Mouse (Mus musculus) lung, embryonic 14.5 days (tissue): ENCODE results near the gene Elovl4. TPM values are rescaled to one million over a fixed set of nuclear protein-coding genes. Genes with fewer than 3 reads are reported as not detected.

ENCODE experiments used
- ATAC-seq: fragments of 200-750 bp; cut with Nextera tagmentation; 2 replicates; pipeline ENCODE4 v1.8.0; 2017; ENCODE audit warnings: mild to moderate bottlenecking, moderate TSS enrichment, moderate library complexity; ENCODE audit not compliant: insufficient read depth
- DNase-seq: peaks from one replicate; pipeline ENCODE4 v3.0.0-alpha.2; 2015
- H3K27ac ChIP-seq: fragments of 300-500 bp; sonication (generic); 2 replicates; pipeline ENCODE4 v1.5.1; 2014; ENCODE audit warnings: low read depth, mild to moderate bottlenecking, moderate library complexity
- H3K27me3 ChIP-seq: fragments of 300-500 bp; sonication (generic); 2 replicates; pipeline ENCODE4 v1.6.1; 2014; ENCODE audit warnings: low read length, control low read depth; ENCODE audit not compliant: insufficient read depth
- H3K36me3 ChIP-seq: fragments of 300-500 bp; sonication (generic); 2 replicates; pipeline ENCODE4 v1.6.1; 2014; ENCODE audit warnings: control low read depth; ENCODE audit not compliant: insufficient read depth
- H3K4me1 ChIP-seq: fragments of 300-500 bp; sonication (generic); 2 replicates; pipeline ENCODE4 v1.6.1; 2014; ENCODE audit warnings: antibody characterized with exemption, control low read depth; ENCODE audit not compliant: insufficient read depth
- H3K4me2 ChIP-seq: fragments of 300-500 bp; sonication (generic); 2 replicates; pipeline ENCODE4 v1.6.1; 2014; ENCODE audit warnings: mild to moderate bottlenecking
- H3K4me3 ChIP-seq: fragments of 300-500 bp; sonication (generic); 2 replicates; pipeline ENCODE4 v1.5.1; 2014; ENCODE audit warnings: low read depth, low read length
- H3K9ac ChIP-seq: fragments of 300-500 bp; sonication (generic); 2 replicates; pipeline ENCODE4 v1.6.1; 2014
- H3K9me3 ChIP-seq: fragments of 300-500 bp; sonication (generic); 2 replicates; pipeline ENCODE4 v1.6.1; 2016; ENCODE audit warnings: low read depth, low read length, control low read depth
- CTCF ChIP-seq: IDR thresholded peaks from 2 replicates; pipeline ENCODE4 v1.5.1; 2016; ENCODE audit warnings: antibody characterized with exemption, low read depth
- WGBS: fragments of 180-500 bp; shearing (Covaris S2); extraction: QIAGEN DNeasy Blood & Tissue Kit; methylation state at CpG from one replicate; pipeline ENCODE4 v1.1.7; 2014; 5-methylcytosine and 5-hydroxymethylcytosine counted together
- polyA plus RNA-seq: library from polyadenylated mRNA; unstranded; fragments of >200 nt; fragmentation: Nextera tagmentation; extraction: Ambion mirVana; gene quantifications from 2 replicates; pipeline ENCODE4 v1.2.1, GENCODE M21; 2014

Elovl4 gene
- polyA plus RNA-seq, 1 experiment from 2014 or later = 5.4 TPM

DNA sequence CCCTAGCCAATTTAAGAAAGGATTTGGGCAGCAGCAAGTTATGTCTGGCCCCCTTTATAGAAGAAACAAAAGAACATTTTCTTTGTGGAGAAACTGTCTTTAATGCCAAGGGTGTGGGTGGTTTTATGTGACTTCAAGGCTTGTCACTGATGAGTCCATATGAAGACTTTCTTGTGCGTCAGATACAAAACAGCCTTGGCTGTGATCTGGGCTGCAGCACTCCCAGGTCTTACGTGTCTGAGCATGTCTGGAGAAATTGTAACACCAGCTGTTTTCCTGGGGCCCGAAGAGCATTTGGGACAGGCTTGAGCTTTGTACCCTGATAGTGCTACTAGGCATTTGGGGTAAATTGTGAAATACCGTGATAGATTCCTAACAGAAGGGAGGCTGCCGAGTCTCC, 16.8 kb upstream of the Elovl4 start:
- WGBS = 59% methylated on average over 5 of the region's 5 CpGs
- Histone ChIP-seq H3K4me2 (no peak overlapping the region), H3K36me3 (no peaks in the 10 kb centered on the region), H3K9me3 (no peaks in the 10 kb centered on the region; the same call in 1 of the 2 replicates), H3K27me3 (no peaks in the 10 kb centered on the region), H3K4me1 (no peaks in the 10 kb centered on the region), H3K4me3 (no peak overlapping the region), H3K9ac (no peak overlapping the region), H3K27ac (no peak overlapping the region)
- no peak for DNase-seq
- no peak for TF ChIP-seq CTCF
- no peak for ATAC-seq

GRCm38 (mm10) chr9:83820976-83821375, 14.9 kb upstream of the Elovl4 start:
- no peak for DNase-seq
- no peaks in the 10 kb centered on the region for H3K4me1 ChIP-seq
- no peak for ATAC-seq
- no peak overlapping the region for H3K27ac ChIP-seq
- no peak overlapping the region for H3K9ac ChIP-seq
- H3K9me3 ChIP-seq = no peaks in the 10 kb centered on the region; the same call in 1 of the 2 replicates
- H3K36me3 ChIP-seq = no peaks in the 10 kb centered on the region
- no peaks in the 10 kb centered on the region for H3K27me3 ChIP-seq
- 77% methylated on average over 2 of the region's 2 CpGs for WGBS
- H3K4me2 ChIP-seq = no peak overlapping the region
- no peak overlapping the region for H3K4me3 ChIP-seq
- no peak for TF ChIP-seq CTCF

- Histone ChIP-seq H3K36me3 (no peaks in the 10 kb centered on the region), H3K27me3 (no peaks in the 10 kb centered on the region), H3K4me3 (no peak overlapping the region), H3K4me2 (no peak overlapping the region), H3K27ac (no peak overlapping the region), H3K9ac (no peak overlapping the region), H3K4me1 (no peaks in the 10 kb centered on the region), H3K9me3 (no peaks in the 10 kb centered on the region)
- ATAC-seq (no peak), DNase-seq (no peak)
- WGBS = 75% methylated on average over 7 of the region's 7 CpGs
- TF ChIP-seq CTCF = no peak
These were observed 13.1 kb upstream of the Elovl4 start for GRCm38 (mm10) chr9:83819188-83819587.

DNA sequence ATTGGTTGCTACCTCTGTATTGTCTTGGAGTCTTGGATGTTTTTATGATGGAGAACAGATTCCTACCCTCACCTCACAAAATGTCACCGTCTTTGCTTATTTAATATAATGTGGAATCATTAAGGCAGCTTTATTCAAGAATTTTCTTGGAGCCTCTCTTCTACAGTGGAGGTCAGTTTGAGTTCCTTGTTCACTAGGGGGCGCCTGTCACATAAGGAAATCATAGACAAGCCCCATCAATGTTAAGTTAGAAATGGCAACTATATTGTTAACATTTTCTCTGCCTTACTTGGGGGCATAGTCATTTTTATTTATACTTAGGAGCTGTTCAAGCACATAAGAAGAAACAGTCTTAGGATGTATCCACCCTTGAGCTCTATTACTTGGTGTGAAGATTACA, 1.5 kb upstream of the Elovl4 start:
- DNase-seq (peak; percentile 84), ATAC-seq (no peak)
- no peaks in the 10 kb centered on the region for H3K9me3 ChIP-seq
- peaks cover 22% of the 10 kb centered on the region for H3K27me3 ChIP-seq
- H3K4me2 ChIP-seq = no peak overlapping the region
- TF ChIP-seq CTCF = peak; percentile 61
- H3K4me3 ChIP-seq = no peak overlapping the region
- 3% methylated on average over 2 of the region's 2 CpGs for WGBS
- no peaks in the 10 kb centered on the region for H3K4me1 ChIP-seq
- H3K27ac ChIP-seq = no peak overlapping the region
- H3K36me3 ChIP-seq = no peaks in the 10 kb centered on the region
- no peak overlapping the region for H3K9ac ChIP-seq

DNA sequence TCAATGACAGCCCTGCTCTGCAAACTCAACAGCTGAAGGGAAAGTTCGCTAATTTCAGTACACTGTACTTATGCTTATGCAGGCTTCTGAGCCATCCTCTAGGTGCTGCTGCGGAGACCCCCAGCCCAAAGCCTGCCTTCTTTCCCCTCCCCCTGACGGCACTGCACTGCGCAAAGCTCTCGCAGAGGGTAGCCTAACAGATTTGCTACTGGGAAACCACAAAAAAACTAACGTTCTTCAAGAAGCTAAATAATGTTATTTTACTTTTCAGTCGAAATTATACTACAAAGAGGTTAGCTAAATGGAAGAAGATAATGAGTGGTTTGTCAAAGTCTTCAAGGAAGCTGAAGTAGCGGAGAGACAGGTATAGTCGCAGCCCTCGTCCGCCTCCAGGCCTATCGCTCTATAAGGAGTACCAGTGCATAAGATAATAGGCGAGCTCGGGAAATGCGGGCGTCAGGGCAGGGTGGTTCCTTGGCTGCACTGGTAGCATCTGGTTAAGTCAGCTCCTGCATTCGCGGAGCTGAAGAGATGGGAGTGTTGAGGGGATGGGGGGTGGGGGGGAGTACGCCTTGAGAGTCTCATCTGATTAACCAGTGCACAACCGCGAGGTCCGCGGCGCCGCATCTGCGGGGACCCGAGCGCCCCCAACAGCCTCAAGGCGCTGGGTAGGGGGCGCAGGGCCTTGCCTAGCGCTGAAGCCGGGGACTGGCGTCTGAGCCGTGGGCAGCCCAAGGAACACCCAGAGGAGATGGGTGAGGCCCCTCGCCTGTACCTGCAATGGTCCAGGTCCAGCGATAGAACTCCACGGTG, 707 bp downstream of the Elovl4 start:
- Histone ChIP-seq H3K27ac (no peak overlapping the region; the same call in 1 of the 2 replicates), H3K27me3 (peaks cover 22% of the 10 kb centered on the region), H3K4me3 (peak overlapping the region; percentile 63), H3K9ac (peak overlapping the region; percentile 57), H3K4me2 (peak overlapping the region; percentile 89), H3K36me3 (no peaks in the 10 kb centered on the region), H3K9me3 (no peaks in the 10 kb centered on the region), H3K4me1 (no peaks in the 10 kb centered on the region)
- WGBS = under 1% methylated on average over 37 of the region's 37 CpGs
- peak; percentile 70 for DNase-seq
- TF ChIP-seq CTCF = peak; percentile 42
- peak; percentile 84 for ATAC-seq

DNA sequence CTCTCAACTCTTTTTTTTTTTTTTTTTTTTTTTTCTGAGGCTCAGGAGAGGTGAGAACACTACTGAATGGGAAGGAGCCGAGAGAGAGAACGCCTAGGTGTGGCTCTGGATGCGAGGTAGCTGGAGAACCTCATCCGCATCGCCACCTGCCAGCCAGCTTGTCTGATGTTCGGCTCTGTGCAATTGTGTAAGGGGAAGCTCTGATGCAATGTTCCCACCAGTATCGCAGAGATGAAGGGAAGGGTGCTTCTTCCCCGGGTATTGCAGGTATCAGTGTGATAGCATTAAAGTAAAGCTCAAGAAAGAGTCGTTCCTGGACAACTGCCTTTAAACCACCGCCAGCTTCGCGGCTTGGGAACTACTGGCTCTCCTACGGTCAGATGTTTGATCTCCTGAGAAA, 1.7 kb downstream of the Elovl4 start:
- no peak for TF ChIP-seq CTCF
- no peak overlapping the region for H3K9ac ChIP-seq
- no peaks in the 10 kb centered on the region for H3K4me1 ChIP-seq
- H3K4me2 ChIP-seq = peak overlapping the region; percentile 89
- ATAC-seq = no peak
- no peak overlapping the region for H3K4me3 ChIP-seq
- no peak overlapping the region for H3K27ac ChIP-seq
- H3K27me3 ChIP-seq = peaks cover 22% of the 10 kb centered on the region
- 48% methylated on average over 13 of the region's 13 CpGs for WGBS
- no peaks in the 10 kb centered on the region for H3K9me3 ChIP-seq
- no peaks in the 10 kb centered on the region for H3K36me3 ChIP-seq
- peak; percentile 5 for DNase-seq

GRCm38 (mm10) chr9:83797898-83798297, 8.2 kb downstream of the Elovl4 start:
- DNase-seq (no peak), ATAC-seq (no peak)
- Histone ChIP-seq H3K27me3 (no peaks in the 10 kb centered on the region), H3K36me3 (no peaks in the 10 kb centered on the region), H3K9me3 (no peaks in the 10 kb centered on the region), H3K4me3 (no peak overlapping the region), H3K9ac (no peak overlapping the region), H3K4me2 (no peak overlapping the region), H3K4me1 (no peaks in the 10 kb centered on the region), H3K27ac (no peak overlapping the region)
- WGBS = 69% methylated on average over 8 of the region's 8 CpGs
- no peak for TF ChIP-seq CTCF
